23 mouse cellular contexts compared by ENCODE assay signal in the genomic region with DNA sequence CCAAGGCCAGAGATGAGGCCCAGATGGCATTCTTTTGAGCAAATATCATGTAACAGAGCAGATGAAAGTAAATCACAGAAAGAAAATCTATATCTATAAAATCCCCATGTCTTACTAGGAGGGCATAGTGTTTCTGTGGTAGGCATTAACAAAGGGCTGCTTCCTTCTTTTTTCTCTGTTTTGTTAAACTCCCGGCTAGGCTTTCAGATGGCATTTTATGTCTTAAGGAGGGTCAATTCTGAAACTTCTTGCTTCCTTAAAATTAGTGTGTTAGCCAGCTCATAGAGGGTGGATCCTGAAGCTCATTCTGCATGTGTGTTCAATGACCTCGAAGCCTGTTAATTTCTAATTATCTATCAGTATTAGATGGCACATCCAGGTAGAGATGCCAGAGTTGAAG.
DNase-seq lines count a peak whose midpoint lies in the region; ATAC-seq lines count a peak whose summit lies in the region.
"Had no signal": no experiment of that assay in that cellular context is flagged by ENCODE, and none has a peak within 500 bp of the region (broad histone marks: within the 10 kb centered on the region; RNA-seq: fewer than 3 reads in every experiment).

No protein-coding gene starts in this region.

- no peak for DNase-seq in heart, adult 9 months (ENCODE audit: low spot score in 2 of 2)
- DNase-seq: adrenal gland, adult 2 months; adrenal gland, postnatal 14 days; B cell, adult 2 months; cerebellum, adult 11 months; cerebellum, adult 2 months; cerebellum, adult 9-11 months; cerebellum, postnatal 25 days; forebrain, postnatal 0 days; gastrocnemius, adult 2 months; gastrocnemius, postnatal 14 days; heart, adult 2 months; kidney, adult 11 months had no signal

- peaks cover 7% of the 10 kb centered on the region; the same call in 1 of the 2 replicates for H3K4me1 ChIP-seq in heart, embryonic 13.5 days
- H3K4me1 ChIP-seq in heart, embryonic 11.5 days (ENCODE audit: control insufficient read depth, insufficient read depth, low read length) = no peaks in the 10 kb centered on the region
- H3K4me1 ChIP-seq in heart, embryonic 16.5 days (ENCODE audit: control insufficient read depth, insufficient read depth, low read length) = peaks cover 2% of the 10 kb centered on the region; the same call in 1 of the 2 replicates
- no peaks in the 10 kb centered on the region for H3K4me1 ChIP-seq in intestine, embryonic 15.5 days (replicated peaks)
- H3K4me1 ChIP-seq: embryonic facial prominence, embryonic 12.5 days; embryonic facial prominence, embryonic 15.5 days; hindbrain, embryonic 12.5 days; hindbrain, embryonic 15.5 days had no signal

- no peak overlapping the region for H3K4me2 ChIP-seq in heart, embryonic 13.5 days
- H3K4me2 ChIP-seq in heart, embryonic 11.5 days = no peak overlapping the region
- no peak overlapping the region for H3K4me2 ChIP-seq in heart, embryonic 16.5 days (ENCODE audit: low read depth, low read length)
- H3K4me2 ChIP-seq in intestine, embryonic 15.5 days (replicated peaks) = no peak overlapping the region
- H3K4me2 ChIP-seq: embryonic facial prominence, embryonic 12.5 days; embryonic facial prominence, embryonic 15.5 days; hindbrain, embryonic 12.5 days; hindbrain, embryonic 15.5 days had no signal

- ATAC-seq in heart, embryonic 13.5 days (ENCODE audit: extremely low read depth, insufficient number of reproducible peaks, low FRiP score, low TSS enrichment) = no peak
- no peak for ATAC-seq in heart, embryonic 11.5 days (replicated peaks; ENCODE audit: insufficient number of reproducible peaks, low FRiP score, low TSS enrichment)
- no peak for ATAC-seq in heart, embryonic 16.5 days (replicated peaks; ENCODE audit: extremely low read depth, insufficient read depth, low FRiP score)
- ATAC-seq in monocyte, adult 5-6 weeks (replicated peaks; ENCODE audit: insufficient number of reproducible peaks, low FRiP score, low TSS enrichment, poor library complexity, severe bottlenecking) = peak; percentile 47; the same call in 1 of the 2 replicates
- ATAC-seq in intestine, embryonic 15.5 days = no peak
- ATAC-seq: forebrain, embryonic 14.5 days; forebrain, postnatal 0 days had no signal

- H3K27ac ChIP-seq in heart, embryonic 13.5 days (replicated peaks) = peak overlapping the region; percentile 66
- H3K27ac ChIP-seq in heart, embryonic 11.5 days (ENCODE audit: low read depth, low read length) = no peak overlapping the region
- H3K27ac ChIP-seq in heart, embryonic 16.5 days (ENCODE audit: low read length) = peak overlapping the region; percentile 40; the same call in 1 of the 2 replicates
- no peak overlapping the region for H3K27ac ChIP-seq in intestine, embryonic 15.5 days
- H3K27ac ChIP-seq: embryonic facial prominence, embryonic 12.5 days; embryonic facial prominence, embryonic 15.5 days; gastrocnemius, adult 2 months; heart, adult 2 months; hindbrain, embryonic 12.5 days; hindbrain, embryonic 15.5 days had no signal

- no peaks in the 10 kb centered on the region for H3K27me3 ChIP-seq in heart, embryonic 13.5 days (replicated peaks)
- no peaks in the 10 kb centered on the region for H3K27me3 ChIP-seq in heart, embryonic 11.5 days (ENCODE audit: control insufficient read depth, insufficient read depth, low read length)
- no peaks in the 10 kb centered on the region for H3K27me3 ChIP-seq in heart, embryonic 16.5 days (ENCODE audit: control insufficient read depth, insufficient read depth, low read length)
- H3K27me3 ChIP-seq in intestine, embryonic 15.5 days (replicated peaks) = no peaks in the 10 kb centered on the region
- H3K27me3 ChIP-seq: embryonic facial prominence, embryonic 12.5 days; embryonic facial prominence, embryonic 15.5 days; hindbrain, embryonic 15.5 days had no signal

- WGBS in heart, embryonic 13.5 days = 69% methylated on average over 2 of the region's 2 CpGs
- 79% methylated on average over 2 of the region's 2 CpGs for WGBS in heart, embryonic 11.5 days (ENCODE audit: insufficient replicate concordance)
- whole genome bisulfite sequencing in heart, embryonic 16.5 days = 64% methylated on average over 2 of the region's 2 CpGs
- 79% methylated on average over 2 of the region's 2 CpGs for WGBS in intestine, embryonic 15.5 days

- no peak overlapping the region for H3K9ac ChIP-seq in heart, embryonic 13.5 days
- H3K9ac ChIP-seq in heart, embryonic 11.5 days (ENCODE audit: low read depth, low read length) = no peak overlapping the region
- no peak overlapping the region for H3K9ac ChIP-seq in heart, embryonic 16.5 days (ENCODE audit: low read length)
- no peak overlapping the region for H3K9ac ChIP-seq in intestine, embryonic 15.5 days
- H3K9ac ChIP-seq: embryonic facial prominence, embryonic 12.5 days; embryonic facial prominence, embryonic 15.5 days; forebrain, postnatal 0 days; hindbrain, embryonic 12.5 days; hindbrain, embryonic 15.5 days had no signal

- H3K36me3 ChIP-seq in heart, embryonic 13.5 days = no peaks in the 10 kb centered on the region
- H3K36me3 ChIP-seq in heart, embryonic 11.5 days (ENCODE audit: control insufficient read depth, insufficient read depth, low read length) = no peaks in the 10 kb centered on the region
- H3K36me3 ChIP-seq in heart, embryonic 16.5 days (ENCODE audit: control insufficient read depth, insufficient read depth) = no peaks in the 10 kb centered on the region
- H3K36me3 ChIP-seq in intestine, embryonic 15.5 days = no peaks in the 10 kb centered on the region
- H3K36me3 ChIP-seq: embryonic facial prominence, embryonic 12.5 days; embryonic facial prominence, embryonic 15.5 days; hindbrain, embryonic 12.5 days; hindbrain, embryonic 15.5 days had no signal

- no peaks in the 10 kb centered on the region for H3K9me3 ChIP-seq in heart, embryonic 13.5 days
- H3K9me3 ChIP-seq in heart, embryonic 11.5 days (replicated peaks; ENCODE audit: control insufficient read depth, low read length) = no peaks in the 10 kb centered on the region
- H3K9me3 ChIP-seq in heart, embryonic 16.5 days (replicated peaks; ENCODE audit: control insufficient read depth, low read length) = no peaks in the 10 kb centered on the region; the same call in 1 of the 2 replicates
- H3K9me3 ChIP-seq in intestine, embryonic 15.5 days = no peaks in the 10 kb centered on the region
- H3K9me3 ChIP-seq: embryonic facial prominence, embryonic 12.5 days; embryonic facial prominence, embryonic 15.5 days; hindbrain, embryonic 12.5 days; hindbrain, embryonic 15.5 days had no signal

- H3K4me3 ChIP-seq in heart, embryonic 13.5 days = no peak overlapping the region
- no peak overlapping the region for H3K4me3 ChIP-seq in heart, embryonic 11.5 days (ENCODE audit: low read depth, low read length)
- no peak overlapping the region for H3K4me3 ChIP-seq in heart, embryonic 16.5 days (ENCODE audit: low read length)
- H3K4me3 ChIP-seq in intestine, embryonic 15.5 days (replicated peaks) = no peak overlapping the region
- H3K4me3 ChIP-seq: embryonic facial prominence, embryonic 12.5 days; embryonic facial prominence, embryonic 15.5 days; gastrocnemius, adult 2 months; heart, adult 2 months; hindbrain, embryonic 12.5 days; hindbrain, embryonic 15.5 days had no signal

Comparison
In these comparisons a context has a peak if more than half of its experiments do, and no peak if none do; other contexts are left out.
1. H3K27ac ChIP-seq: peak in heart, embryonic 13.5 days (single experiment) and heart, embryonic 16.5 days (single experiment); none in heart, embryonic 11.5 days (single experiment) and intestine, embryonic 15.5 days (single experiment).